In genomic region chr19:43752489-43753225, GRCm38 (mm10) we compare ENCODE assay signal across 7 mouse cellular contexts. TPM values are rescaled to one million over a fixed set of nuclear protein-coding genes. Genes with fewer than 3 reads are reported as not detected.
DNase-seq lines count a peak whose midpoint lies in the region; ATAC-seq lines count a peak whose summit lies in the region.

TSS of gene Cutc (plus strand) at chr19:43752996.
TSS of gene Cox15 (minus strand) at chr19:43753000.

- H3K27me3 ChIP-seq in embryonic facial prominence, embryonic 12.5 days: no peaks in the 10 kb centered on the region
- no peaks in the 10 kb centered on the region for H3K27me3 ChIP-seq in limb, embryonic 11.5 days (ENCODE audit: control insufficient read depth, insufficient read depth, low read length)
- H3K27me3 ChIP-seq in midbrain, embryonic 14.5 days (ENCODE audit: control insufficient read depth, insufficient read depth, low read length): no peaks in the 10 kb centered on the region

- peak within 1 kb of the TSS; percentile 75 for H3K9ac ChIP-seq in embryonic facial prominence, embryonic 12.5 days
- peak within 1 kb of the TSS; percentile 86 for H3K9ac ChIP-seq in limb, embryonic 11.5 days (ENCODE audit: low read length)
- H3K9ac ChIP-seq in midbrain, embryonic 14.5 days (replicated peaks; ENCODE audit: low read length): peak within 1 kb of the TSS; percentile 68

- peak within 1 kb of the TSS; percentile 57 for H3K4me2 ChIP-seq in embryonic facial prominence, embryonic 12.5 days (replicated peaks)
- peak within 1 kb of the TSS; percentile 54 for H3K4me2 ChIP-seq in limb, embryonic 11.5 days (ENCODE audit: low read depth, severe bottlenecking)
- peak within 1 kb of the TSS; percentile 67 for H3K4me2 ChIP-seq in midbrain, embryonic 14.5 days (ENCODE audit: low read length)

- H3K27ac ChIP-seq in embryonic facial prominence, embryonic 12.5 days: peak within 1 kb of the TSS; percentile 95
- peak within 1 kb of the TSS; percentile 94 for H3K27ac ChIP-seq in limb, embryonic 11.5 days (replicated peaks; ENCODE audit: low read depth, low read length)
- H3K27ac ChIP-seq in midbrain, embryonic 14.5 days (replicated peaks; ENCODE audit: low read depth, low read length): peak within 1 kb of the TSS; percentile 95

- peak; percentile 99 for DNase-seq in adrenal gland, postnatal 25 days
- DNase-seq in heart, adult 11 months: peak; percentile 100
- peak; percentile 98 for DNase-seq in kidney, adult 18-20 months
- peak; percentile 98 for DNase-seq in limb, embryonic 11.5 days (ENCODE audit: low spot score)
- DNase-seq in midbrain, embryonic 14.5 days: peak; percentile 100
- DNase-seq in spleen, adult 18-20 months: peak; percentile 93 to 96

- WGBS in embryonic facial prominence, embryonic 12.5 days: under 1% methylated on average over 62 of the region's 62 CpGs
- WGBS in limb, embryonic 11.5 days: 1% methylated on average over 60 of the region's 62 CpGs
- under 1% methylated on average over 62 of the region's 62 CpGs for WGBS in midbrain, embryonic 14.5 days

- peak within 1 kb of the TSS; percentile 63 for H3K4me3 ChIP-seq in embryonic facial prominence, embryonic 12.5 days
- peak within 1 kb of the TSS; percentile 71 for H3K4me3 ChIP-seq in limb, embryonic 11.5 days (ENCODE audit: low read depth, low read length)
- H3K4me3 ChIP-seq in midbrain, embryonic 14.5 days (replicated peaks; ENCODE audit: low read depth, low read length): peak within 1 kb of the TSS; percentile 65

- no peaks in the 10 kb centered on the region for H3K4me1 ChIP-seq in embryonic facial prominence, embryonic 12.5 days
- no peaks in the 10 kb centered on the region for H3K4me1 ChIP-seq in limb, embryonic 11.5 days (ENCODE audit: control insufficient read depth, insufficient read depth, low read length)
- H3K4me1 ChIP-seq in midbrain, embryonic 14.5 days (ENCODE audit: control insufficient read depth, insufficient read depth, low read length): no peaks in the 10 kb centered on the region

- peak; percentile 82 for ATAC-seq in embryonic facial prominence, embryonic 12.5 days (ENCODE audit: insufficient number of reproducible peaks, insufficient read depth, low FRiP score, low TSS enrichment)
- peak; percentile 92 for ATAC-seq in limb, embryonic 11.5 days (ENCODE audit: insufficient number of reproducible peaks, low FRiP score, low TSS enrichment, low read depth)
- ATAC-seq in midbrain, embryonic 14.5 days (ENCODE audit: low FRiP score, low TSS enrichment): peak; percentile 95

- no peaks in the 10 kb centered on the region for H3K9me3 ChIP-seq in embryonic facial prominence, embryonic 12.5 days
- H3K9me3 ChIP-seq in limb, embryonic 11.5 days (ENCODE audit: control insufficient read depth, low read length): no peaks in the 10 kb centered on the region
- H3K9me3 ChIP-seq in midbrain, embryonic 14.5 days (ENCODE audit: control insufficient read depth, low read length): no peaks in the 10 kb centered on the region

- H3K36me3 ChIP-seq in embryonic facial prominence, embryonic 12.5 days: peaks cover 23% of the 10 kb centered on the region
- peaks cover 8% of the 10 kb centered on the region; the same call in 1 of the 2 replicates for H3K36me3 ChIP-seq in limb, embryonic 11.5 days (ENCODE audit: control insufficient read depth, insufficient read depth, low read length)
- peaks cover 20% of the 10 kb centered on the region for H3K36me3 ChIP-seq in midbrain, embryonic 14.5 days (ENCODE audit: control insufficient read depth, insufficient read depth, low read length)

RNA-seq across cellular contexts. Expression of gene Cutc, which starts in this region (rescaled TPM):
- total RNA-seq in adrenal gland, postnatal 25 days (2021): 10.6 and 15.3 TPM in 2 replicates
- polyA plus RNA-seq in embryonic facial prominence, embryonic 12.5 days (2016; fragmentation: Nextera tagmentation; extraction: Ambion mirVana): 11.1 and 13.0 TPM in 2 replicates
- 11.6 and 12.3 TPM in 2 replicates for polyA plus RNA-seq in limb, embryonic 11.5 days (2014; fragmentation: Nextera tagmentation; extraction: Ambion mirVana)
- 7.6 and 10.6 TPM in 2 replicates for polyA plus RNA-seq in midbrain, embryonic 14.5 days (2014; fragmentation: Nextera tagmentation; extraction: Ambion mirVana)

RNA-seq across cellular contexts. Expression of gene Cox15, which starts in this region (rescaled TPM):
- 48.5 and 49.6 TPM in 2 replicates for total RNA-seq in adrenal gland, postnatal 25 days (2021)
- polyA plus RNA-seq in embryonic facial prominence, embryonic 12.5 days (2016; fragmentation: Nextera tagmentation; extraction: Ambion mirVana): 14.8 and 15.3 TPM in 2 replicates
- 9.3 and 11.0 TPM in 2 replicates for polyA plus RNA-seq in limb, embryonic 11.5 days (2014; fragmentation: Nextera tagmentation; extraction: Ambion mirVana)
- polyA plus RNA-seq in midbrain, embryonic 14.5 days (2014; fragmentation: Nextera tagmentation; extraction: Ambion mirVana): 8.4 and 10.6 TPM in 2 replicates

Comparison
In these comparisons a context has a peak if more than half of its experiments do, and no peak if none do; other contexts are left out.
1. Peak in every context shown above with its lines: DNase-seq, ATAC-seq, H3K4me3 ChIP-seq and H3K27ac ChIP-seq.